Mouse (Mus musculus): Measurements from ENCODE around the gene Sys1. TPM values are rescaled to one million over a fixed set of nuclear protein-coding genes. Genes with fewer than 3 reads are reported as not detected.

Sys1 gene
- total and polyA plus RNA-seq, 2 experiments from 2014 or later = 39.1 to 71.8 TPM

- Histone ChIP-seq H3K27me3 (ENCODE audit: control insufficient read depth, insufficient read depth, low read length) (peaks cover 15% of the 10 kb centered on the region; the same call in 1 of the 2 replicates), H3K9ac (replicated peaks; ENCODE audit: low read depth, low read length) (no peak overlapping the region), H3K9me3 (replicated peaks; ENCODE audit: control insufficient read depth, low read length) (no peaks in the 10 kb centered on the region), H3K4me3 (ENCODE audit: low read depth, low read length) (no peak overlapping the region), H3K4me2 (ENCODE audit: low read depth, low read length) (no peak overlapping the region), H3K27ac (ENCODE audit: low read depth) (no peak overlapping the region), H3K36me3 (replicated peaks; ENCODE audit: control insufficient read depth, insufficient read depth, low read length) (0 out of 2 replicates have a peak, but pooled peaks cover 4% of the 10 kb centered on the region), H3K4me1 (ENCODE audit: control insufficient read depth, insufficient read depth) (no peaks in the 10 kb centered on the region)
- TF ChIP-seq EP300 (IDR thresholded peaks at IDR 0.05; ENCODE audit: low read depth) (no peak), CTCF (IDR thresholded peaks at IDR 0.05; ENCODE audit: low read depth) (no peak)
- 14% methylated on average over 3 of the region's 3 CpGs for WGBS
- DNase-seq (ENCODE audit: low spot score) (no peak), ATAC-seq (ENCODE audit: insufficient read depth, low read depth) (no peak)
These were observed 37.3 kb upstream of the Sys1 start for GRCm38 (mm10) chr2:164419489-164419888.

- Histone ChIP-seq H3K27me3 (ENCODE audit: control insufficient read depth, insufficient read depth, low read length) (peaks cover 6% of the 10 kb centered on the region; the same call in 1 of the 2 replicates), H3K36me3 (replicated peaks; ENCODE audit: control insufficient read depth, insufficient read depth, low read length) (0 out of 2 replicates have a peak, but pooled peaks cover 6% of the 10 kb centered on the region), H3K4me1 (ENCODE audit: control insufficient read depth, insufficient read depth) (no peaks in the 10 kb centered on the region), H3K4me3 (ENCODE audit: low read depth, low read length) (no peak overlapping the region), H3K9ac (replicated peaks; ENCODE audit: low read depth, low read length) (no peak overlapping the region), H3K9me3 (replicated peaks; ENCODE audit: control insufficient read depth, low read length) (no peaks in the 10 kb centered on the region), H3K4me2 (ENCODE audit: low read depth, low read length) (no peak overlapping the region), H3K27ac (ENCODE audit: low read depth) (no peak overlapping the region)
- ATAC-seq (ENCODE audit: insufficient read depth, low read depth) (no peak), DNase-seq (ENCODE audit: low spot score) (no peak)
- 78% methylated on average over 7 of the region's 7 CpGs for WGBS
- TF ChIP-seq CTCF (IDR thresholded peaks at IDR 0.05; ENCODE audit: low read depth) = no peak
- no peak for TF ChIP-seq EP300 (IDR thresholded peaks at IDR 0.05; ENCODE audit: low read depth)
These were observed 35.5 kb upstream of the Sys1 start for GRCm38 (mm10) chr2:164421306-164421705.

DNA sequence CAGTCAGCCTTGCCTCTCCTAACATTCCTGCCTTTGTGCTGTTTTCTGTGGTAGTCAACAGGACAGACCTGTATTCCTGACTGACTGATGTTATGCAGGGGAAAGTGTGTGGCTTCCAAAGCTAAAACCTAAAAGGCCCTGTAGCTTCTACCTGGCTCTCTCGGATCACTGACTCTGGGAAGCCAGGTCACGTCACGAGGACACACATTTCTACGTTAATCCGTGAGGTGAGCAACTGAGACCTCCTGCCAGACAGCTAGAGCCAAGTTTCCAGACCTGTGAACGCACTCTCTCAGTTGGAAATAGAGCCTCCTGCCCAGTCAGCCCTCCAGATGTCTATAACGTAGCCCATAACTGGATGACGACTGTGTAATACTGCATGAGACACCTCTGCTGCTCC lies 34.8 kb upstream of the Sys1 start:
- 85% methylated on average over 8 of the region's 8 CpGs for WGBS
- peaks cover 7% of the 10 kb centered on the region; the same call in 1 of the 2 replicates for H3K36me3 ChIP-seq (replicated peaks; ENCODE audit: control insufficient read depth, insufficient read depth, low read length)
- no peak for TF ChIP-seq EP300 (IDR thresholded peaks at IDR 0.05; ENCODE audit: low read depth)
- no peak for TF ChIP-seq CTCF (IDR thresholded peaks at IDR 0.05; ENCODE audit: low read depth)
- no peak overlapping the region for H3K4me3 ChIP-seq (ENCODE audit: low read depth, low read length)
- H3K27me3 ChIP-seq (ENCODE audit: control insufficient read depth, insufficient read depth, low read length) = peaks cover 6% of the 10 kb centered on the region; the same call in 1 of the 2 replicates
- no peak overlapping the region for H3K9ac ChIP-seq (replicated peaks; ENCODE audit: low read depth, low read length)
- no peaks in the 10 kb centered on the region for H3K4me1 ChIP-seq (ENCODE audit: control insufficient read depth, insufficient read depth)
- H3K9me3 ChIP-seq (replicated peaks; ENCODE audit: control insufficient read depth, low read length) = no peaks in the 10 kb centered on the region
- no peak for DNase-seq (ENCODE audit: low spot score)
- ATAC-seq (ENCODE audit: insufficient read depth, low read depth) = no peak
- H3K27ac ChIP-seq (ENCODE audit: low read depth) = no peak overlapping the region
- H3K4me2 ChIP-seq (ENCODE audit: low read depth, low read length) = no peak overlapping the region

DNA sequence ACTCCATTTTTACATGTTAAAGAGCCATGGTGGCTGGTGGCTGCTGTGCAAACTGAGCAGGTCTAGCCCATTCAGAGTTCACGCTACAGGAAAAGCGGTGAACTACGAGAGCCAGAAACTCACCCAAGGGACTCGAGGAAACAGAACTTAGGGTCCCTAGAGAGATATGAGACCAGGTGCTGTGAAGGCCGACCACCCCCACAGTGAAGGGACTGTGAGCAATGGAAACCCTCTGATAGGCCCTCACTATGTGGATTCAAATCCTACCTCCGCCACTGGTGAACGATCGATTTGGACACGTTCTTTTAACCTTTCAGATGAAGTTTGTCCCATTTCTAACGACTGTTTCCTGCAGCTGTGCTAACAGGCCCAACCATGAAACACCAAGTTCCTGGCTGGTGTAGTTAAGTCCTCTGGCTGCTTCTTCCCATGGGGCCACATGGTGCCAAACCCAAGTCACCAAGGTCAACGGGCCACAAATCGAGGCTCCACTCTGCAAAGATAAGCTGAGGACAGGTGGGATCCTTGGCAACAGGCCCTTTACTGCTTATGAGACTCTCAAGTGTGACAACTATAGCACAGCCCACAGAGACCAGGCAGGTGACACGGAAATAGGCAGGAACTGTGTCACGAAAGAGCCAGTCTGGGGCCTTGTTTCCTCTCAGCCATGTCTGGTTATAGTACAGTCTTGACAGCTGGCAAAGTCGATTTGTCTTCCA lies 33.9 kb upstream of the Sys1 start:
- Histone ChIP-seq H3K36me3 (replicated peaks; ENCODE audit: control insufficient read depth, insufficient read depth, low read length) (peaks cover 16% of the 10 kb centered on the region), H3K4me3 (ENCODE audit: low read depth, low read length) (no peak overlapping the region), H3K9ac (replicated peaks; ENCODE audit: low read depth, low read length) (no peak overlapping the region), H3K4me1 (ENCODE audit: control insufficient read depth, insufficient read depth) (no peaks in the 10 kb centered on the region), H3K27me3 (ENCODE audit: control insufficient read depth, insufficient read depth, low read length) (peaks cover 6% of the 10 kb centered on the region; the same call in 1 of the 2 replicates), H3K9me3 (replicated peaks; ENCODE audit: control insufficient read depth, low read length) (no peaks in the 10 kb centered on the region), H3K4me2 (ENCODE audit: low read depth, low read length) (no peak overlapping the region), H3K27ac (ENCODE audit: low read depth) (no peak overlapping the region)
- WGBS = 72% methylated on average over 15 of the region's 15 CpGs
- no peak for DNase-seq (ENCODE audit: low spot score)
- no peak for ATAC-seq (ENCODE audit: insufficient read depth, low read depth)
- TF ChIP-seq EP300 (IDR thresholded peaks at IDR 0.05; ENCODE audit: low read depth) (no peak), CTCF (IDR thresholded peaks at IDR 0.05; ENCODE audit: low read depth) (no peak)

- Histone ChIP-seq H3K9ac (replicated peaks; ENCODE audit: low read depth, low read length) (no peak overlapping the region), H3K36me3 (replicated peaks; ENCODE audit: control insufficient read depth, insufficient read depth, low read length) (peaks cover 22% of the 10 kb centered on the region), H3K4me1 (ENCODE audit: control insufficient read depth, insufficient read depth) (no peaks in the 10 kb centered on the region), H3K4me2 (ENCODE audit: low read depth, low read length) (no peak overlapping the region), H3K4me3 (ENCODE audit: low read depth, low read length) (no peak overlapping the region), H3K9me3 (replicated peaks; ENCODE audit: control insufficient read depth, low read length) (no peaks in the 10 kb centered on the region), H3K27me3 (ENCODE audit: control insufficient read depth, insufficient read depth, low read length) (peaks cover 6% of the 10 kb centered on the region; the same call in 1 of the 2 replicates), H3K27ac (ENCODE audit: low read depth) (no peak overlapping the region)
- DNase-seq (ENCODE audit: low spot score) = no peak
- 85% methylated on average over 11 of the region's 11 CpGs for WGBS
- ATAC-seq (ENCODE audit: insufficient read depth, low read depth) = no peak
- TF ChIP-seq CTCF (IDR thresholded peaks at IDR 0.05; ENCODE audit: low read depth) = no peak
- no peak for TF ChIP-seq EP300 (IDR thresholded peaks at IDR 0.05; ENCODE audit: low read depth)
These were observed 33.3 kb upstream of the Sys1 start for GRCm38 (mm10) chr2:164423464-164423863.
